Mouse (Mus musculus): ENCODE measurements around the gene Scnn1b.
A peak's percentile ranks its signal among the peaks of the same experiment; 100 is the strongest.

Gene Scnn1b

GRCm38 (mm10) chr7:121864858-121865585, at the start of gene Scnn1b:
TSS of gene Scnn1b (plus strand) at chr7:121865038.
- no peak for DNase-seq (ENCODE audit: low spot score)

DNA sequence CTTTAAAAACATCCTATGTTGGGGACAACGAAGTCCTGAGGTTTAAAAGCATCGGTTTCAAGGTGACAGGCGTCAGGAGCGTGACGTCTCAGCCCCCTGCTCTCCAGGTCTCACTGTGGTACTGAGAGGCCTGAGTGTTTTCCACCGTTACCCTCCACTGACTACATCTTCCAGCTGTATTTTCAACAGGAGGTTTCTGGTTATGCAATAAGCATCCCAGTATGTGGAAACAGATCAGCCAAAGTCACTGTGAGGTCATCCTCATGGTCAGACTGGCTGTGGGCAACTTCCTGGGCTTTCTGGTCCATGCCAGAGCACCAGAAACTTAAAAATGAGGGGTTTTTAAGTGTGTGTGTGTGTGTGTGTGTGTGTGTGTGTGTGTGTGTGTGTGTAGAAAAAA, 43.2 kb upstream of the Scnn1b start:
- no peak for DNase-seq (ENCODE audit: low spot score)

DNA sequence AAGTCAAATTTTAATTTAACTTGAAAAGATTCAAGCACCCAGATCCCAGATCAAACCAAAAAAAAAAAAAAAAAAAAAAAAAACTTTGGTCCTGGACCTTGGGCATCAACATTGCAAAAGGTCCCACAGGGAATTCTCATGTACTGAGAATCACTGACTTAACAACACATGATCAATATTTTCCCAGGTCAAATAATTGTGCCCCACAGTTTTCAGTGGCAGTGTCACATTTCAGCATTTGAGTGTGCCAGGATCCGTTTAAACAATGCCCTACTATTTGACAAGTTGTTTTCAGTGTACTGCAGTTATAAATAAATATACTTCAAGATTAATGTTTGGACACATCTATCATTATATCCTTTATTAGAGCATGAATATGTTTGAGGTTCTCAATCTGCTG, 36.4 kb upstream of the Scnn1b start:
- no peak for DNase-seq (ENCODE audit: low spot score)

GRCm38 (mm10) chr7:121835392-121835791, 29.4 kb upstream of the Scnn1b start:
- no peak for DNase-seq (ENCODE audit: low spot score)

DNA sequence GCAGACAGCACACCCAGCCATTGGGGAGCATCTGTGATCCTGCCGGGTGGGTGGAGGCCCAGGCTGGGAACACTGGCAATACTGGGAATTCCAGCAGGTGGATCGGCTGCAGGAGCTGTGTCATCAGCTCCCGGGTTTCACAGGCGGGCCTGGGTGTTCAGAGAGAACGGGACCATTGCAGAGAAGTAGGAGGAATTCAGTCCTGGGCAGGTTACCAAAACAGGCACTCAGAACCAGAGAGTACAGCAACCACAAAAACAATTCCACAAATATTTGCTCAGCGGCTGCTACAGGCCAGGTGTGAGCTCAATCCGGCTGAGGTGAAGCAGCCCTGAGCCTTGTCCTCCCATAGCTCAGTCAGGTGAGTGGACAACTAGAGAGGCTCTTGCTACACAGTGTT, 28.0 kb upstream of the Scnn1b start:
- DNase-seq (ENCODE audit: low spot score), result no peak

- DNase-seq (ENCODE audit: low spot score), result no peak
These were observed 24.0 kb upstream of the Scnn1b start for GRCm38 (mm10) chr7:121840810-121841209.

DNA sequence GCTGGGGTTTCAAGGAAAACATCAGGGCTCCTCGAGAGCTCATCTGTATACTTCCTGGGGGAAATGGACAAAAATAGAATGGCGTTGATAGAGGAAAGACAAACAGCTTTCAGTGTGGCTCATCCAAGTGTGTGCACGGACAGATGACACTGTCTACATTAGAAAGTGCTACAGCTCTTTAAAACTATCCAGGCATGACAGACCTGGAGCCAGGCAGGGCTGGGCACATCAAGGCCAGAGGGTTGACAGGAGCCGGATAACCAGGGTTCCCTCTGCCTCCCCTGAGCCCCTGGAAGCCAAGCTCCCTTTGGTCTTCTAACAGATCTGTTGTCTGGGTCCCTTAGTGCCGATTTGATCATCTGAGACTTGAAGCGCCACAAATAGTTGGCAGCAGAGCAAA, 22.6 kb upstream of the Scnn1b start:
- DNase-seq (ENCODE audit: low spot score), result no peak

DNA sequence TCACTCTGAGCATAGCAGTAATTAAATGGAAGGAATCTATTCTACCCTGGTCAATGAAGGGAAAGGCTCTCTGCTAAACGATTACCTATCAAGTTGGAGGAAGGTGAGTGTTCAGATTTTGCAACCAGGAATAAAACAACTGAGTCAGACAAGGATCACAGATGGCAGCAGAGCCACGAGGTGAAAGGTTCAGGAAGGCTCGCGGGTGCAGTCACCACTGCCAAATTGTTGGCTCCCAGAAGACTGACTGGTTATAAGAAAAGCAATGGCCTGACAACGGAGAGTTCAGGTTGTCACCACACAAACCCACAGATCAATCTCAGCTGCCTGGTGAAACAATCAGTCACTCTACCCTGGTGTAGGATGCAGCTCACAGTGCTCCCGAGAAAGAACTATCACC, 18.9 kb upstream of the Scnn1b start:
- DNase-seq (ENCODE audit: low spot score), result no peak

GRCm38 (mm10) chr7:121848537-121849168, 16.2 kb upstream of the Scnn1b start:
- no peak for DNase-seq (ENCODE audit: low spot score)

DNA sequence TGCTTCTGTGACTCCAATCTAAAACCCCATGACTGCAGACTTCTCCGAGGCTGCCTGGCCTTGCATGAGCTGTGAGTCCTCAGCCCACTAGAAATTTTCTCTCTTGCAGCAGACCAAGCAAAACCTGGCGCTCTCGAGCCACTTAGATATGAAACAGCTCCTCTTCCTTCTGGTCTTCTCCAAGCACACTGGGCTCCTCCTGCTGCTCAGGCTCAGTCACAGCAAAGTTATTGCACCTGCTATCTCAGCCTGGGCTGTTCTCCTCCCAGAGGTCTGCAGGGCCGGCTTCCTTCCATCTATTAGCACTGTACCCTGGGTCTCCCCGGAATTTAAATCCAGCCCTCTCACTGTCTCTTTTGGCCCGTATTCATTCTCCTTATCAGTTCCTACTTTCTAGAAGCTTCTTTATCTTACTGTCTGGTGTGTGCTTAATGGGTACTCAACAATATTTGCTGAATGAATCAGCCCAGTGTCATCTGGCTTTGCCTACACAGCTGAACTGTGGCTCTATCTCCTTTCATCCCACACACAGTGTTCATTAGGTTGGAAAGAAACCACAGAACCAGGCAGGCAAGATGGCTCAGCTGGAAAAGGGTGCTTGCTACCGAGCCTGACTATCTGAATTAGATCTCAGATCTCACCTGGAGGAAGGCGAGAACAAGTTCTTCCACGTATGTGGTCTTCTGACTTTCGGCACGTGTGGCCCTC, 7.5 kb upstream of the Scnn1b start:
- peak; percentile 51 for DNase-seq (ENCODE audit: low spot score)

GRCm38 (mm10) chr7:121858939-121859338, 5.9 kb upstream of the Scnn1b start:
- peak; percentile 14 for DNase-seq (ENCODE audit: low spot score)

GRCm38 (mm10) chr7:121871631-121872030, 6.8 kb downstream of the Scnn1b start:
- no peak for DNase-seq (ENCODE audit: low spot score)

DNA sequence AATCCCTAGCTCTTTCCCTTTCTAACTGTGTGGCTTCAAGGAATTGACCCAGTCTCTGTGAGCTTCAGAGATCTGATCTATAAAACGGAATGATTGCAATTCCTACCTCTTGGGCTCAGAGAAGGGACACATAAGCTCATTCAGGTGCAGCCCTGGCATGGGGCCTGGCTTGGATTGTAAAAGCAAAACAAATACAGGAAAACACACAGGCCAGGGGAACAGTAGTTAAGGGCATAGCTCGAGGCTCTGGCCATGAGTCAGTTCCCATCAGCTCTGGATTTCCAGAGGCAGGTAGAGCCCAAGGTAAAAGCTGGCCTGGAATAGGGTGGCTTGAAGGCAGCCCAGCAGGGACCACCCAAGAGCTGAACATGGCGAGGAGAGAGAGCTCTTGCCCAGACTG, 9.2 kb downstream of the Scnn1b start:
- DNase-seq (ENCODE audit: low spot score), result no peak

GRCm38 (mm10) chr7:121874784-121875183, 9.9 kb downstream of the Scnn1b start:
- DNase-seq (ENCODE audit: low spot score), result no peak

DNA sequence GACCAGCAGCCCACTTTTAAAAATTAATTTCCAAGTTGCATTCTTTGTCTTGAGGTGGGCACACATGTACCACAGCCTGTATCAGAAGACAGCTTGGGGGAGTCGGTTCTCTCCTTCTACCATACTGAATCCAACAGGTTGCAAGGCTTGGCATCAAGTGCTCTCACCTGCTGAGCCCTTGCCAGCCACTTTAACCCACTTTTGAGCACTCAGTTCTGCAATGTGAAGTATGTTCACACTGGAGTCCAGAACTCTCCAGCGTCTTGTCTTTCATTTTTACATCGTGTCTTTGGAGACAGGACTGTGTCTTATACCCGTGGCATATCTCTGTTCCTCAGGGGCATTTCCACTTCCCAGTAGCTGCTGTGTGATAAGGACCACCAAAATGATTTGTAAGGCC, 15.4 kb downstream of the Scnn1b start:
- no peak for DNase-seq (ENCODE audit: low spot score)

DNA sequence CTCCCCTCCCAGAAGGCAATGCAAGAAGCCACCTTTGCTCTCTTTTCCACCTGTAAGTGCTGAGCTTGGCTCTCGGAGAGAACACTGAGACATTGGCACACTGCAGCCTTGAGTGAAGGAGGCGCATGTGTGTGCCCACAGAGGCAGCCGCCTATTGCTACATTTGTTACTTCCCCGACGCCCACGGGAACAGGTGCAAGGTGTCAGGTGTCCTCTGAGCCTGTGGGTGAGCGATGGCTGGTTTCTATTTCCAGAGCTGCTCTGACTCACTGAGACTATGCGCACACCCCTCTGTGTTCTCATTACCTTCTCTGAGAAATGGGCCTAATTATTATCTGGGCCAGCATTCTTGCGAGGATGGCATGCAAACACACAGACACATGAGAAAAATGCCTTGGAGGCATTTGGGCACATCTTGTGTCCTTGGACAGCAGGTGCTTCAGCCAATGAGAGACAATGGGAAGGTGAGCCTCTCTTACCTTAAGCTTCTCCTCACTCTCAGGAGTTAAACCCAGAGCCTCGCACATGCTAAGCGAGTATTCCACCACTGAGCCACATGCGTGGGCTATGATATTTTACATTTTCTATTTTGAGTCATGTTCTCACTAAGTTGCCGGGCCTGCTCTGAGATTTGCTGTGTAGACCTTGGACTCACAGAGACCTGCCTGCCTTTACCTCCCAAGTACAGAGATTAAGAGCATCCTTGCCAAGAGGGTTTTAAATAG, 26.0 kb downstream of the Scnn1b start:
- DNase-seq (ENCODE audit: low spot score), result no peak

DNA sequence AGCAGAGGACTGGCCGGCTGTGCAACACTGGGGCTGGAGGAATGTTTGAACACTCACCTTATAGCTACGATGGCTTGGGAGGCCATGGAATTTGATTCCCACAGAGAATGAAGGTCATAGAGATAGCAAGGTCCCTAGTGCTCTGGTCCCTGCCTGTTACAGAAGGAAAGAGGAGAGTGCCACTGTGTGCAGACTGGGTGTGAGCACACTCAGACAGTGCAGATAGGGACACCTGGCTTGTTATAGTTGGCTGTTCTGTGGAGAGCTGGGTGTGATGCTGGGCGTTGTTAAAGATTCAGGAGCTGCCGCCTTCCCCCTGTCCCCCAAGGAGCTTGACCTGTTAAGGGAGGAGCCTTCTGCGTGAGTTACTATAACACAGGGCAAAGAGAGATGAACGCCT, 31.9 kb downstream of the Scnn1b start:
- no peak for DNase-seq (ENCODE audit: low spot score)

- DNase-seq (ENCODE audit: low spot score), result no peak
These were observed 34.5 kb downstream of the Scnn1b start for GRCm38 (mm10) chr7:121899311-121899710.

DNA sequence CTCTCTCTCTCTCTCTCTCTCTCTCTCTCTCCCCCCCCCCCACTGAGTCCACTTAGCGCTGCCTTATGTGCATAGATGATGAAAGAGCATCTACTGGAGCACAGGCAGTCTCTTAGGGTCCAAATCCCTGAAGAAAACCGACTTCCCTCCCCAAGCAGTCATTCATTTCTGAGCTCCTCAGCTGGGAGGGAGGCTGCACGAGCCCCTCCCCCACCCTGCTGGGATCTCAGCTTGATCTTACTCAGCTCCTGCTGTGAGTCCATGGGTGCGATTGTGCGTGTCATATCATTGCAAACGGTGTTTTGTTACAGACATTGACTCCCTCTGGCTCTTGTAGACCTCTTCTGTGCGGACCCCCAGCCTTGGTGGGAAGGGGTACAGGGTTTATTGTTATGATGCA, 35.1 kb downstream of the Scnn1b start:
- no peak for DNase-seq (ENCODE audit: low spot score)

GRCm38 (mm10) chr7:121902757-121903411, 38.0 kb downstream of the Scnn1b start:
- peak; percentile 94 for DNase-seq (ENCODE audit: low spot score)

DNA sequence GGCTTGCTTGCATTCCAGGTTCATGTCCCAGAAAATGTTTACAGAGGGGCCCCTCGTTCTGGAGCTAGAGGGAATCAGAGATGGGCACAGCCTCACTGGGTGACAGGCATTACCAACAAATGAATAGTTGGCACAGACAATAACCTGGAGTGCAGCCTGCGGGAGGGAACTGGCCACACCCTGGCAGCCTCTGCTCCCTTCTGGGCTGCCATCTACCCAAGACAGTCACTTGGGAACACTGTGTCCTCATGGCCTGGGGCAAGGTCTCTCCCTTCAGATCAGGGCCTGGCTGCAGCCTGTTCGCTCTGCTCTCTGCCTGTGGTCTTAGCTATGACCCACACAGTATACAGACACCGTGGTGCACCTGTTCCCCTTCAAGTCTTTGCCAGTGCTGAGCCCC, 42.0 kb downstream of the Scnn1b start:
- no peak for DNase-seq (ENCODE audit: low spot score)

DNA sequence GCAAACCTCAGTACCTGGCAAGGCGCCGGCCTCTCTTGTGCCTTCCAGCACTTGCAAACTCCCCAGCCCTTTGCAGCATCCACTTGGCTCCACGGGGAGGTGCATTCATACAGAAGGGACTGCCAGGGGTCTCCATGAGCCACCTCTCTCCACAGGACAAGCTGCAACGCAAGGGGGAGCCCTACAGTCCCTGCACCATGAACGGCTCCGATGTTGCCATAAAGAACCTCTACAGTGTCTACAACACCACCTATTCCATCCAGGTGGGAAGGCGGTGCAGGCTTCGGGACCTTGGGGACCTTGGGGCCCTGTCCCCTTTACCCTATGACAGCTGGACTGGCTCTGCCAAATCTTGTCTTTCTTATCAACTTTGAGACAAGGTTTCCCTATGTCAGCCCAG, 47.4 kb downstream of the Scnn1b start:
- DNase-seq (ENCODE audit: low spot score), result no peak

Measured in MN1 (cell line).